In genomic region chr11:89659048-89659447, GRCm38 (mm10) we compare ENCODE assay signal across 27 mouse cellular contexts.
"Had no signal": no experiment of that assay in that cellular context is flagged by ENCODE, and none has a peak within 500 bp of the region (broad histone marks: within the 10 kb centered on the region; RNA-seq: fewer than 3 reads in every experiment).

No protein-coding gene starts in this region.

- H3K4me3 ChIP-seq: embryonic facial prominence, embryonic 10.5 days; embryonic facial prominence, embryonic 12.5 days; embryonic facial prominence, embryonic 13.5 days; embryonic facial prominence, embryonic 15.5 days; erythroblast, embryonic 14.5 days; forebrain, embryonic 10.5 days; forebrain, embryonic 12.5 days; forebrain, embryonic 13.5 days; forebrain, embryonic 15.5 days; gastrocnemius, adult 2 months; heart, adult 2 months had no signal

- H3K4me1 ChIP-seq: embryonic facial prominence, embryonic 10.5 days; embryonic facial prominence, embryonic 12.5 days; embryonic facial prominence, embryonic 15.5 days; forebrain, embryonic 10.5 days; forebrain, embryonic 12.5 days; forebrain, embryonic 13.5 days; forebrain, embryonic 15.5 days had no signal

- DNase-seq: cerebellum, adult 8-10 months; cerebellum, adult 9-10 months; cerebellum, adult 9-11 months; cerebellum, postnatal 10 days; cerebellum, postnatal 14 days; cerebellum, postnatal 25 days; cerebellum, postnatal 36 days; embryo, embryonic 11 days; forebrain, postnatal 0 days; gastrocnemius, adult 2 months; gastrocnemius, postnatal 10 days; gastrocnemius, postnatal 14 days; gastrocnemius, postnatal 25 days; gastrocnemius, postnatal 36 days; heart, adult 18-20 months; heart, adult 2 months had no signal

- H3K9me3 ChIP-seq: embryonic facial prominence, embryonic 10.5 days; embryonic facial prominence, embryonic 12.5 days; embryonic facial prominence, embryonic 13.5 days; embryonic facial prominence, embryonic 15.5 days; forebrain, embryonic 10.5 days; forebrain, embryonic 12.5 days; forebrain, embryonic 13.5 days; forebrain, embryonic 15.5 days had no signal

- H3K36me3 ChIP-seq: embryonic facial prominence, embryonic 10.5 days; embryonic facial prominence, embryonic 12.5 days; embryonic facial prominence, embryonic 13.5 days; embryonic facial prominence, embryonic 15.5 days; forebrain, embryonic 10.5 days; forebrain, embryonic 12.5 days; forebrain, embryonic 15.5 days had no signal

- H3K27me3 ChIP-seq: embryonic facial prominence, embryonic 12.5 days; embryonic facial prominence, embryonic 15.5 days; forebrain, embryonic 12.5 days; forebrain, embryonic 13.5 days; forebrain, embryonic 15.5 days had no signal

- H3K9ac ChIP-seq: embryonic facial prominence, embryonic 12.5 days; embryonic facial prominence, embryonic 13.5 days; embryonic facial prominence, embryonic 15.5 days; forebrain, embryonic 12.5 days; forebrain, embryonic 13.5 days; forebrain, embryonic 15.5 days; forebrain, postnatal 0 days had no signal

- H3K27ac ChIP-seq: embryonic facial prominence, embryonic 10.5 days; embryonic facial prominence, embryonic 12.5 days; embryonic facial prominence, embryonic 13.5 days; embryonic facial prominence, embryonic 15.5 days; forebrain, embryonic 10.5 days; forebrain, embryonic 12.5 days; forebrain, embryonic 13.5 days; forebrain, embryonic 15.5 days; gastrocnemius, adult 2 months; heart, adult 2 months had no signal

- H3K4me2 ChIP-seq: embryonic facial prominence, embryonic 12.5 days; embryonic facial prominence, embryonic 13.5 days; embryonic facial prominence, embryonic 15.5 days; forebrain, embryonic 12.5 days; forebrain, embryonic 13.5 days; forebrain, embryonic 15.5 days had no signal

- ATAC-seq: forebrain, embryonic 13.5 days; forebrain, embryonic 14.5 days; forebrain, embryonic 15.5 days; forebrain, embryonic 16.5 days; forebrain, postnatal 0 days had no signal
